Mouse (Mus musculus) C2C12 (cell line): ENCODE results near the gene Prm1.

Source experiments
- CTCF ChIP-seq: IDR thresholded peaks from one replicate; pipeline ENCODE4 v1.5.1; 2011; ENCODE audit not compliant: control insufficient read depth, insufficient read depth, insufficient read length
- MYOD1 ChIP-seq: IDR thresholded peaks from one replicate; pipeline ENCODE4 v1.6.1; 2011; ENCODE audit warnings: low read depth; ENCODE audit not compliant: control insufficient read depth, insufficient read length
- USF1 ChIP-seq: IDR thresholded peaks from one replicate; pipeline ENCODE4 v1.6.1; 2011; ENCODE audit warnings: low read depth, mild to moderate bottlenecking, control low read depth, moderate library complexity

GRCm38 (mm10) chr16:10749226-10749625, 56.4 kb downstream of the Prm1 start:
- no peak for TF ChIP-seq CTCF
- TF ChIP-seq MYOD1, result no peak
- no peak for TF ChIP-seq USF1
